Mouse (Mus musculus) G1E (cell line): ENCODE measurements at regions not wholly inside any gene's neighbourhood (a gene's known extent, or its start where the extent isn't known, plus 50 kb on each side); places are given as distances from the start of the nearest gene placed in this dataset.

Source experiments
- ATAC-seq: 2 replicates; pipeline ENCODE4 v1.8.0; 2016; ENCODE audit warnings: mild to moderate bottlenecking; ENCODE audit not compliant: insufficient number of reproducible peaks, poor library complexity, low FRiP score, severe bottlenecking; ENCODE audit errors: extremely low read depth
- DNase-seq: peaks from one replicate; pipeline ENCODE4 v3.0.0; 2012; ENCODE audit warnings: low spot score
- H3K27me3 ChIP-seq: 2 replicates; pipeline ENCODE4 v1.6.1; 2012; ENCODE audit warnings: mild to moderate bottlenecking, low read length, inconsistent platforms; ENCODE audit not compliant: insufficient read depth
- H3K36me3 ChIP-seq: replicated peaks from 2 replicates; pipeline ENCODE3; 2012; ENCODE audit warnings: mild to moderate bottlenecking, inconsistent platforms
- H3K4me1 ChIP-seq: 2 replicates; pipeline ENCODE4 v1.6.1; 2012; ENCODE audit warnings: low read depth, low read length, inconsistent platforms, mixed read lengths; ENCODE audit not compliant: insufficient read depth
- H3K4me3 ChIP-seq: 2 replicates; pipeline ENCODE4 v1.5.1; 2012; ENCODE audit warnings: low read depth, mild to moderate bottlenecking, inconsistent platforms, low read length, moderate library complexity, mixed read lengths
- H3K9me3 ChIP-seq: replicated peaks from 2 replicates; pipeline ENCODE4 v1.6.1; 2012; ENCODE audit warnings: inconsistent platforms
- CTCF ChIP-seq: IDR thresholded peaks from 2 replicates; pipeline ENCODE4 v1.5.1; 2012; ENCODE audit warnings: low read depth, low read length, inconsistent platforms, mixed read lengths
- GATA1 ChIP-seq: IDR thresholded peaks from 2 replicates; pipeline ENCODE4 v1.6.1; 2012; ENCODE audit warnings: borderline replicate concordance, low read length, inconsistent platforms, mixed read lengths
- GATA2 ChIP-seq: IDR thresholded peaks from 2 replicates; pipeline ENCODE4 v1.6.1; 2012; ENCODE audit warnings: low read depth, low read length, inconsistent platforms, borderline replicate concordance
- POLR2AphosphoS5 ChIP-seq: IDR thresholded peaks from 2 replicates; pipeline ENCODE4 v1.6.1; 2012; ENCODE audit warnings: low read depth, low read length, inconsistent platforms; ENCODE audit not compliant: insufficient replicate concordance
- TAL1 ChIP-seq: conservative IDR thresholded peaks from 2 replicates; pipeline ENCODE4 v1.6.1; 2012; ENCODE audit warnings: low read depth, low read length, inconsistent platforms, mixed read lengths

GRCm38 (mm10) chr7:71873817-71874216, 432.6 kb downstream of the Mctp2 start:
- no peak for TF ChIP-seq TAL1
- H3K4me1 ChIP-seq: no peaks in the 10 kb centered on the region
- no peak for DNase-seq
- no peaks in the 10 kb centered on the region for H3K27me3 ChIP-seq
- no peak overlapping the region for H3K4me3 ChIP-seq
- no peak for ATAC-seq
- no peaks in the 10 kb centered on the region for H3K36me3 ChIP-seq
- H3K9me3 ChIP-seq: peaks cover 14% of the 10 kb centered on the region

GRCm38 (mm10) chr7:71872912-71873311, 433.5 kb downstream of the Mctp2 start:
- no peak for ATAC-seq
- DNase-seq: no peak
- no peaks in the 10 kb centered on the region for H3K4me1 ChIP-seq
- no peak overlapping the region for H3K4me3 ChIP-seq
- H3K36me3 ChIP-seq: no peaks in the 10 kb centered on the region
- no peaks in the 10 kb centered on the region for H3K27me3 ChIP-seq
- TF ChIP-seq CTCF (no peak), GATA2 (no peak), TAL1 (no peak), GATA1 (no peak), POLR2AphosphoS5 (no peak)
- H3K9me3 ChIP-seq: peaks cover 18% of the 10 kb centered on the region

DNA sequence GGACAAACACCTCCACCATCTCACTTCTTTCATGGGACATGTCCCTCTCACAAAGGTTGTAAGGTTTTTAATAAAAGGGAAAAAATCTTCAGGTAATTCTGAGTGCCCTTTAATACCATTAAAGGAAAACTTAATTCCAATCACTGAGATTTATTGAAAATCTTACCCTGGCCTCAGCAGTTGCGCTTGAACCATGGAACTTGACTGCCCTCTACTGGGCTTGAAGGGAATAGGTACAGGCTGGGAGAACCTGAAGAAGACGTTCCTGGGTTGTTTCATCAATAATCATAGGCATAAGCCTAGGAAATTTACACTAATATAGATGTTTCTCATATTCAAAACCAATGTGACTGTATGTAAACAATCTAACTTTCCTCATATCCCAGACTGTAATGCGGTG, 439.3 kb downstream of the Mctp2 start:
- Histone ChIP-seq H3K9me3 (peaks cover 31% of the 10 kb centered on the region), H3K4me3 (no peak overlapping the region), H3K36me3 (no peaks in the 10 kb centered on the region), H3K4me1 (no peaks in the 10 kb centered on the region), H3K27me3 (no peaks in the 10 kb centered on the region)
- TF ChIP-seq CTCF (no peak), GATA1 (no peak), TAL1 (no peak), GATA2 (no peak), POLR2AphosphoS5 (no peak)
- ATAC-seq (no peak), DNase-seq (no peak)

GRCm38 (mm10) chr7:71865371-71866166, 440.8 kb downstream of the Mctp2 start:
- H3K4me1 ChIP-seq: no peaks in the 10 kb centered on the region
- no peak for ATAC-seq
- no peaks in the 10 kb centered on the region for H3K36me3 ChIP-seq
- no peak overlapping the region for H3K4me3 ChIP-seq
- peaks cover 31% of the 10 kb centered on the region for H3K9me3 ChIP-seq
- no peak for DNase-seq
- no peaks in the 10 kb centered on the region for H3K27me3 ChIP-seq
- no peak for TF ChIP-seq TAL1
- no peak for TF ChIP-seq CTCF
- no peak for TF ChIP-seq GATA1

- DNase-seq (no peak), ATAC-seq (no peak)
- TF ChIP-seq TAL1 (no peak), GATA2 (no peak), CTCF (no peak), GATA1 (no peak), POLR2AphosphoS5 (no peak)
- Histone ChIP-seq H3K27me3 (no peaks in the 10 kb centered on the region), H3K9me3 (peaks cover 13% of the 10 kb centered on the region), H3K4me1 (no peaks in the 10 kb centered on the region), H3K4me3 (no peak overlapping the region), H3K36me3 (no peaks in the 10 kb centered on the region)
Observed at GRCm38 (mm10) chr7:71852864-71853263, 453.5 kb downstream of the Mctp2 start.

GRCm38 (mm10) chr7:71849174-71849573, 457.2 kb downstream of the Mctp2 start:
- Histone ChIP-seq H3K36me3 (no peaks in the 10 kb centered on the region), H3K27me3 (no peaks in the 10 kb centered on the region), H3K4me3 (no peak overlapping the region), H3K9me3 (peaks cover 19% of the 10 kb centered on the region), H3K4me1 (no peaks in the 10 kb centered on the region)
- DNase-seq (no peak), ATAC-seq (no peak)
- no peak for TF ChIP-seq POLR2AphosphoS5
- TF ChIP-seq TAL1: no peak
- no peak for TF ChIP-seq CTCF
- TF ChIP-seq GATA1: no peak
- no peak for TF ChIP-seq GATA2

DNA sequence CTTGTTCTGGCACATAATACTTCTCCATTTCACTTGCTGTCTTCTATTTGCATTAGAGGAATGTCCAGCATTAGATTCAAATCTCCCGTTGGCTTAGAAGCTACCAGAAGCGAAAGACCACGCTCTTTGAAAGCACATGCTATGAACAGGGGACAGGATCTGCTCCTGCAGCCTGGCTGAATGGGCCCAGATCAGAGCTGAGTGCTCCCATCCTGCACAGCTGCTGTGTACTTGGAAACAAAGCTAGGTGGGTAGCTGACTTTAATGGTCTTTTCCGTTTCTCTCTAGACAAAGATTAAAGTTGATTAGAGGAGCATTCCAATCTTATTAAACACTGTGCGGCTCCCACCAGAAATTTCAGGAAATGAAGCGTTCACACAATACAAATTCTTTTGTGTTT, 468.6 kb downstream of the Mctp2 start:
- Histone ChIP-seq H3K36me3 (no peaks in the 10 kb centered on the region), H3K9me3 (peaks cover 16% of the 10 kb centered on the region; the same call in 1 of the 2 replicates), H3K4me3 (no peak overlapping the region), H3K27me3 (no peaks in the 10 kb centered on the region), H3K4me1 (no peaks in the 10 kb centered on the region)
- DNase-seq: no peak
- TF ChIP-seq GATA2: no peak
- TF ChIP-seq CTCF: no peak
- ATAC-seq: no peak
